Mouse (Mus musculus): ENCODE data around the gene Minar1.

Gene Minar1

DNA sequence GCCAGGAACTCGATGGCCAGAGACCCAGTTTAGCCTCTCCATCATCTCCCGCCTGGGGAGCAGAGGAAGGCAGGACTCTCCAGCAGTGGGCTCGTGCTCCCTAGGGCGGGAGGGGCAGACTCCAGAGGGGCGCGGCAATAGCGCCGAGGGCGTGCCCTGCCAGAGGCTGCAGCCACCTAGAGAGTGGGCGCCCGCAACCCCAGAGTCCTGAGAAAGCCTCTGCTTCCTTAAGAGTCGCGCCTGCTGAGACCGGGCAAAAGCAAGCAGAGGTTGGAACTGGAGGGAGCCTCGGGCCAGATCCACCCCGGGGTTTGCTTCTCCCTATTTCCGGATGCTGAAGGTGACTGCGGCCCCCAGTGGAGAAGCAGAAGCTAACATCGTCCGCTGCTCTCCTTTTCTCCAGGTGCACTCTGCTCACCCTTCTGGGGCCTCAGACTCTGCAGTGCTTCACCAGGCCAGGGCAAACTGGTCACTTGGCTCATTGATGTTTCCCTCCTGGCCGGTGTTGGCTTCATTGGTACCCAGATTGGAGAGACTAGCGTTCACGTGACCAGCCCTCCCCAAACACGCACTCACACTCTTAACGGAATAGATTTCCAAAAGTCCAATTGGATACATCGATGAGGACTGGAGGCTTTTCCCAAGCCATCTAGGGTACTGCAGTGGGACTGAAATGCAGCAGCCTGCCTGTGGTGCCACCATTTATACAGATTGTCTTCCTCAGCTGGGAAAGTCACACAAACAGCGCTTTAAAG lies at the start of gene Minar1:
TSS of gene Minar1 (minus strand) at position 120 of the 755 bp plus-strand sequence.
- peak; percentile 54 for DNase-seq (ENCODE audit: low read depth, low spot score)

DNA sequence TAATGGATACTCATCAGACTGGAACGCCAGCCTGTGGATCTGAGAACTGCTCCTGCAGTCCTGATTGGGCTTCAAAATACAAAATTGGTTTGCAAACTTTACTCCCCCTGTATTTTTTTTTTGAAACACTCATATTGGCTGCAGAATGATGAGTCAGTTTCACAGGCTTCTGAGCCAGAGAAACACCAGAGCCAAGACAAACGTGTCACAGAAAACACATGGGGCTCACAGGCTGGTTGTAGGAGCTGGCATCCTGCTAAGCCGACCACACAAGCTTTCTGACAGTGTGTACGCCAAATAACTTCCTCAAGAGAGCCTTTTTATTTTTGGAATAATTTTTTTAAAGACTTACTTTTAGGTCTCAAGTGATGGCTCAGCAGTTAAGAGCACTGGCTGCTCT lies 47.0 kb upstream of the Minar1 start:
- DNase-seq (ENCODE audit: low read depth, low spot score) = no peak

DNA sequence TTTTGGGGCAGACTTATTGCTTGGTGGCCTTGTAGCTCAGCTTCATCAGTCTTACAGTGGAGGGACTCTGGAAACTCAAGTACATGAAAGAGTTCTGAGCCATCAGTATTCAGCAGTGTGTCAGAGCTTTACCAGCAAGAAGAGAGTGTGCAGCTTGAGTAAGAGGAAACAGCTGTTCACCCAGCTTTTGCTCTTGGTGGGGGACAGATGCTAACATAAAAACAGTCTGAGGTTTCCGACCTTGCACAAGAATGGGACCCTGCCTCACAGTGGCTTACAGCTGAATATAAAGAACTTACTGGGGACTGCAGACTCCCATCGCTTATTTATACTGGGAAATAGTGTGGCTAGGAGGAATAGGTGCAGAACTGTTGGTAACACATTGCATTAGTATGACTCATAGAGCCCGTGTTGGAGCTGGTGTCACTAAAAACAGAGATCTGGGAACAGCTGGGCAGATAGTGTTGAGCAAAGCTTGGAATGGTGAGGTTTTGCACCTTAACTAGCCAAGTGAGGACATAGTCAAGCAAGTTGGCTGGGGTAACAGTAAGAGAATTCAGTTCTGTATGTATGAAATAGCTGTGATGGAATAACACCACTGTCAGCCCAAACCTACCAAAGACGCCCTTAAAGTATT lies 44.5 kb upstream of the Minar1 start:
- DNase-seq (ENCODE audit: low read depth, low spot score) = no peak

DNA sequence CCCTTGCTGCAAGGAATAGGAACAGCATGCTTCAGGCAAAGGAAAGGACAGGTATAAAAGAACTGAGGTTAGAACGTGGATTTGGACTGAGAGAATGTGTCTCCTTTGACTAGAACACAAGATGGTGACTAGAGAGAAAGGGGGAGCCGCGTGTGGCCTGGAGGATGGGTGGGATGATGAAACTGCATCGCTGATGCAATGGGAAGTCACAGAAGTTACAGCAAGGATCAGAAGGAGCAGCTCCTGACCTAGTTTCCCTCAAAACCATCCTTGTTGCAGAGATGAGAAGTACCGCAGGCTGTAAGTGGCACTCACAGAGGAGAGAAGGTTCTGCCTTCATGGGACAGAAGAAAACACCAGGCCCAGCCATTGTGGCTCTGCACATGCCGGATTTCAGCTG lies 28.0 kb upstream of the Minar1 start:
- no peak for DNase-seq (ENCODE audit: low read depth, low spot score)

DNA sequence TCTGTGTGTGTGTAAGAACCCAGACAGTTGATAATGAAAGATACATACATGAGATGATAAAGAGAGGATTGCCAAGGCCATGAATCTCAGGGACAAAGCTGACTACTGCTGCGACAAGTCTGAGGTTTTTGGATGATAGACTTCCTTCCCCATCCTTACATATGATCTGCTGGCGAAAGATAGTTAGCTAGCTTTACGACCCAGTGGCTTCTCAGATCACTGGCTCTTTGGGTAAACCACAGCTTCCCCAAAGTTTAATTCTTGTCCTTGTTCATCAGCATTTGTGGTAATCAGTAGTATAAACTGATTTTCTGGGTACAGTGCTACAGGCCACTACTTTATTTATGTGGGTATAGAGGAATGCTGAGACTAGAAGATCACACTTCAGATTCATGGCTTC lies 14.5 kb upstream of the Minar1 start:
- DNase-seq (ENCODE audit: low read depth, low spot score) = no peak

DNA sequence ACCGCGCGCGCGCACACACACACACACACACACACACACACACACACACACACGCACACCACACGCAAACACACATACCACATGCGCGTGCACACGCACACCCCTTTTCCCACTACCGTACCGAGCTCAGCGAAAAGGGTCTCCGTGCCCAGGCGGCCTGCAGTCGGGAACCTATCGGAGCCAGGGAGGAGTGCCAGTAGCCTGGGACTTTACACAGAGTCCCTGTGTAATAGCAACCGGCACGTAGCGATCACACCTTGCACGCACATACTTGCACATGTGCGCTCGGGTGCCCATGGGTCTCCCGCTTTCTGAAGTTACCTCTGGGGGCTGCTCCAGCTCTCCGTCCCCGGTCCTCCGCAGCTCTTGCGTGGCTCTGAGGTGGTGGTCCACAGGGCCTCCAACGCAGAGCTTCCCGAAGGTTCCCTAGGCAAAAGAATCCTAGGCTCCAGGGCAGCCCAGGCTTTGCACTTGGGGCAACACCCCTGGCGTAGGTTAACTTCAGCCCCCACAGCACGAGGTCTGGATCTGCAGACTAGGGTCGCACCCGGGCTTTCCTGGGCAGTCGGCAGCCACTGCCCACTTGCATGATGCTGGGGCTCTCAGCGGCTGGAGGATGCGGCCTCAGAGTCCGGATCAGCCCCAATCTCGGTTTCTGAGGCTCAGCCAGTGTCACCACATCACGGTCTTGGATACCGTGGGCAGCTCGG lies 474 bp downstream of the Minar1 start:
- peak; percentile 34 for DNase-seq (ENCODE audit: low read depth, low spot score)

DNA sequence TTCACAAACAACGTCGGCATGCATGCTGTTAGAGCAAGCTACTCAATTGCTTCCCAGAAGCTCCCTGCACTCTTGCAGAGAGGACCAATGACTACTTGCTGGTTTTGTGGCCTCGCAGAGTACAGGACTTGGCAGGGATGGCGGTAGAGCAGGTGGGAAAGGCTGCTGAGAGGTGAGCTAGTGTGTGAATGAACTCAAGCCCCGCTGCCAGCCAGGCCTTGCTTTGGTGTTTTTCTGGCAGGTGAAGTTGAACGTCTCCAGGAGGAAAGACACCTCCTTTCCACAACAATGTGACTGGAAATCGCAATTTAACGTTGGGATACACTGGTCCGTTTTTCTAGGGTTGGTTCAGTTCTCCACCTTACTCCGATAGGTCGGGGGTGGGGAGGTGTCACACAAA lies 1.2 kb downstream of the Minar1 start:
- DNase-seq (ENCODE audit: low read depth, low spot score) = no peak

DNA sequence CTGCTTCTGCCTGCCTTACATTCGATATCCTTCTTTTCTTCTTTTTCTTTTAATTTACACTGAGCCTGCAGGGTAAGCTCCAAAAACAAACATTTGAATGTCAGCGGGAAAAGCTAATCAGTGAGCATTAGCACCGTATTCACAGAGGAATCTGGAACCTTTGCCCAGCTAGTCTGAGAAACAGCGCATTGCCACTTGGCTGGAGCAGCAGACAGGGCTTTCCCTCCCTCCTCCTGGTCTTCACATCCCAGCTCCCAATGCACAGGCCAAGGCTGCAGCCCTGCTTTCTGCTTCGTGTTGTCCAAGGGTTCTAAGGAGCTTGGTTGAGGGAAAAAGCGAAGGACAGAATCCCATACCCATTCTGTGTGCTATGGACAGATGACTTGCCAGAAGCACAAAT lies 2.6 kb downstream of the Minar1 start:
- DNase-seq (ENCODE audit: low read depth, low spot score) = no peak

DNA sequence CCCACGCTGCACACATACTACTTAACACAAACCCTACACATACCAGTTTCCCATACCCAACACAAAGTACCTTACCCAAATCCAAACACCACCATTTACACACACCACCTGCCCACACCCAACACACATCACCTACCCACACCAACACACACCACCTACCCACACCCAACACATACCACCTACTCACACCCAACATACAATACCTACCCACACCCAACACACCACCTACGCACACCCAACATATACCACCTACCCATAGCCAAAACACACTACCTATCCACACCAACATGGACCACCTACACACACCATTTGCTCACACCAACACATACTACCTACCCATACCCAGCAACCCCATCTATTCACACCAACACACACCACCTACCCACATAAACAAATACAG lies 6.0 kb downstream of the Minar1 start:
- DNase-seq (ENCODE audit: low read depth, low spot score) = no peak

DNA sequence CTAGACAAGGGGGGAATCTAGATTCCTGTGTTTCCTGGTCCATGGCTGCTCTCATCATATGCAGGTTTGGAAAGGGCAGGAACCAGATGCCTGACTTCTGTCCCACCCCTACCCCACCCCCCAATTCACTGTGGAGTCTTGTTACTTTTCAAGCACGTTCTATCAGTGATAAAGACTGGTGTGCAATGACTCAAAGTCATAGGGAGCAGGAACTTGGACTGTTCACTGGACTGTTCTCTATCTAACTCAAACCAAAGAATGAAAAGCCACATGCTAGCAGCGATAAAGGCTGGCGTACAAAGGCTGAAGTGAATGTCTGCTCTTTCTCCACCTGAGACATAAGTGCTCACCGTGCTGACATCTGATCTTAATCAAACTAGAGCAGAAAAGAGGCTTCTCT lies 12.3 kb downstream of the Minar1 start:
- DNase-seq (ENCODE audit: low read depth, low spot score) = no peak

DNA sequence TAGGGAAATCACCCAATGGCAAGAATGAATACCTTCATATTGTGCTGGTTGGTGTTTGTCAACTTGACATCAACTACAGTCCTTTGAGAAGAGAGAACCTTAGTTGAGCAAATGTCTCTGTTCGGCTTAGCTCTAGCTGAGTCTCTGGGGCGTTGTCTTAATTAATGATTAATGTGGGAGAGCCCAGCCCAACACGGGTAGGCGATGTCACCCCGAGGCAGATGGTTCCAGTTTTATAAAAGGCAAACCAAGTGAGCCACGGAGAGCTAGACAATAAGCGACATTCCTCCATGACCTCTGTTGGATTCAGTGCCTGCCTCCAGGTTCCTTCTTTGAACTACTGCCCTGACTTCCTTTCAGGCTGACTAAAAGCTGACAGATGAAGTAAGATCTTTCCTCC lies 15.6 kb downstream of the Minar1 start:
- no peak for DNase-seq (ENCODE audit: low read depth, low spot score)

DNA sequence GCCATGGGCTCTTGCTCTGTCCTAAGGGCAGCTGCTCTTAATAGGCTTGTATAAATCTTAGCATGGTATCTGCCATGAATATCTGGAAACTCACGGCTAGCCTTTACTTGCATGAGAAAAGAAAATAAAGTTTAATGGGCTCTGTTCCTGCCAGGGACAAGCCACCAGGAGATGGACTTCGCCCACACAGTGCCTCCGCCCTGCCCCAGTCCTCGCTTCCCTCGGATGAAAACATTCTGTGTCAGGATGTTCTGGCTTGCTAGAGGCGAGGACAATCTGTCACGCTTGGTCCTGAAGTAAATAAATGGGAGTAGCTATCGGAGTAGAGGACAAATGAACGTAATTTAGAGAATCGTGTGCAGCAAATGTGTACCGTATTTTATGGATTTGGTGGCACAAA lies 16.7 kb downstream of the Minar1 start:
- DNase-seq (ENCODE audit: low read depth, low spot score) = no peak

DNA sequence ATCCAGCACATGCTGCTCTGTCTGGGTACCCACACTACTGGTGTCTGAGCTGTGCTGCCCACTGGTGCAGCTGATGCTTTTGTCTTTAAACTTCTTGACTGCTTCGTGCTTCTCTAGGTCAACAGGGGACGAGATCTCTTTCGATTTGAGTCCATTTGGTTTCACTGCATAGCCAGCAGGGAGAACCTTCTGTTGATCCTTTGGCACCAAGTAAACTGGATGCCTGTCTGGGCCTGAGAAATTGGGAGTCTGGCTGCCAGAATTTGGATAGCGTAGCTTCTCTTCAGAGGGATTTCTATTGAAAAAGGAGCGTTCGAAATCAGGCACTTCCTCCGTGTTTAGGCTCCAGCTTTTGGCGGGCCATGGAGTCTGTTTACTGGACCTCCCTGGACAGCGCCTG lies 21.0 kb downstream of the Minar1 start:
- DNase-seq (ENCODE audit: low read depth, low spot score) = no peak

DNA sequence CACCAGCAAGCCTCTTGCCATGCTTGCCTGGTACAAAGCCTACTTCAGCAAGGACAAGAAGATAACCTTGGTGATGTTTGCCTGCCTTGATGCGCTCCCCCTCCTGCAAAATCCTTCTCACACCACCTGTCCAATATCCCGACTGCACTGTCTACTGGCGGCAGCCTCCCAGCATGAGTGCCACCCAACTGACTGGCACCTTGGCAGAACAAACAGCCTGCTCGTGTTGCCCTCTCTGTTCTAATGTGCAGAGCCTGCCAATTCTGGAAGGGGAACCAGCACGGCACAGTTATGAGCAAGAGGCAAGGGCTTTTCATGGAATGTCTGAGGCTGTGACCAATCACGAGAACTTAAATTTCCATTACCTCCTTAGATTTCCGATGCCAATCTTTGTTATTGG lies 22.2 kb downstream of the Minar1 start:
- no peak for DNase-seq (ENCODE audit: low read depth, low spot score)

DNA sequence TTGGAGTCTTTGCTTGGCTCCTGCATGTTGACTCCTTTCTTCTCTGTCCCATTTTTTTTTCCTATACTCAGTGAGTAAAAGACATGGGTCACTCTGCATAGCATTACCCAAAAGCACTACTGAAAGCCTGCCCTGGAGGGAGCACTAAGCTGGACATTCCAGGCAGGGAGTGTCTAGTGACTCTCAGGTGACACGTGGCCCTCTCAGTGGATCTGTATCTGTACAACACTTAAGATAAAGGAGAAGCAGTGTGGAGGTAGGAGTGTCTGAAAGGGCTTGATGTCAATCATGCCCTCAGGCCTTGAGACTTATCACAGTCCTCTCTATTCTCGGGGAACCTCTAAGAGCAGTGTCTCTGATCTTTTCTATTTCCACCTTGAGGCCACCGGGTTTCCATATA lies 25.9 kb downstream of the Minar1 start:
- no peak for DNase-seq (ENCODE audit: low read depth, low spot score)

DNA sequence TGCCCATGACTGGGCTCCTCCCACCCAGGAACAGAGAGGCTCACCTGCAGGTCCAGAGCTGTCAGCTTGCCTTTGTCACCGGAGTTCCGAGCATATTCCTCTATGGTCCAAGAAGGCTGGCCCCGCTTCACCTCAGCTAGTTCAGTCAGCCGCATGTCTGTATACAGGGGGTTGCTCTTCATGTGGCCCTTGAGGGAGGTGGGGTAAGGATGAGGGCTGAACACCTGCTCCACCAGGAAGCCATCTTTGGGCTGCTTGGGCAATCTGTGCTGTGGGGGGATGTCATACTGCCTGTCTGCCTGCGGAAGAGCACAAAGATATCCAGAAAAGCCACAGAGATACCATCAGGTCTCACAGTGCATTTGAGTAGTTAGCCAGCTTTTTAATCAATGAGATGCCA lies 26.5 kb downstream of the Minar1 start:
- no peak for DNase-seq (ENCODE audit: low read depth, low spot score)

DNA sequence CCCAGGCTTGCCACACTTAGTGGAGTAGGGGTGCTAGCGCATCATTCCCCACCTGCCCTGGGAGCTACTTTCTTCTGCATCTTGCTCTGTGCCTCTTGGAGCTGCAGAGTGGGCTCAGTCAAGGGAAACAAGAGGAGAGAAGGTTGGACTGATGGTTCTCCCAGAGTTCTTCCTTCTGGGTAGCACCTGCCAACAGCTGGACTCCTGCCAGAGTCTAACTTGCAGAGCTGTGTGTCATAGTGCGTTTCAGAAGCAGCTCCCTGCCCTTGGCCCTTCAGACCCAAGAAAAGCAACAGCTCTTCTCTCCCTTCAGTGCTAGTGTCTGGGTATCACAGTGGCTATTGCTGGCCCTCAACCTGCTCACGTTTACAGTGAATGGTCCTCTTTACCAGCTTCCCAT lies 30.5 kb downstream of the Minar1 start:
- DNase-seq (ENCODE audit: low read depth, low spot score) = no peak

DNA sequence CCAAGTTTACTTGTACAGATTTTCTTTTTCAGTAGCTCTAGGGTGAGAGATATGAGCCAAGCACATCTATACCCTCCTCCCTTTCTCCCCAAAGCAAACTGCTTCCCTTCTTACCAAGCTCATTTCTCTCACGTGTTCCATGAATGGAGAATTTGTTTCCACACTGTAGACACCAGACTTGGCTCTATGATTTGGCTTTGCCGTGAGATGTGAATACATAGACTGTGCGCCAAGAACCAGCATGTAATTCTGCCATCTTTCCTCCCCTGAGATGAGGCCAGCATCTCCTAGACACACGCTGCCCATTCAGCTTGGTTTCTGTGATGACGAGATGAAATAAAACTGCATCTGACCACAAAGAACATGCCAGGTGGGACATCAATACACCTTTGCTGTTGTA lies 44.5 kb downstream of the Minar1 start:
- DNase-seq (ENCODE audit: low read depth, low spot score) = no peak

DNA sequence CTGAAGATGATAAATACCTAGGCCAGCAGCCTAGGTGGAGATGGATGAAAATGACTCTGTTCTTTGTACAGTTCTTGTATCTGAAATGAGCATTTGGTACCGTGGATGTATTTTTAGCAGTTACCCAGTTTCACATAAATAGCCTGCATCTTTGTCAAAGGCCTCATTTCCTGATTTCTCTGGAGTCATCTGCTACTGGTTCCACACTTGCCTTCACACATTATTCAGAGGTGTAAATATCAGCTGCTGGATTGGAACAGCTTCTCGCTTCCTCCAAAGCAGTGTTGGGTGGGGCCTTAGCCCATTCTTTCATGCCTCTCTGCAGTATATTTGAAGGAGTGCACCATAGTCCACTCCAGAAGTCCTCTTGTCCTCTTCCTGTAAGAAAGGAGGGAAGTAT lies 70.3 kb downstream of the Minar1 start:
- no peak for DNase-seq (ENCODE audit: low read depth, low spot score)

Measured in mesoderm, embryonic 11.5 days (tissue).